Mouse (Mus musculus) intestine, embryonic 14.5 days (tissue): ENCODE results near the gene Olfr895. TPM values are rescaled to one million over a fixed set of nuclear protein-coding genes. Genes with fewer than 3 reads are reported as not detected.

Experiments
- ATAC-seq: fragments of 200-750 bp; cut with Nextera tagmentation; replicated peaks from 2 replicates; pipeline ENCODE4 v1.8.0; 2017; ENCODE audit warnings: low read depth, moderate number of reproducible peaks, moderate TSS enrichment, moderate library complexity; ENCODE audit not compliant: low FRiP score, low TSS enrichment
- DNase-seq: peaks from one replicate; pipeline ENCODE4 v3.0.0-alpha.2; 2018; ENCODE audit warnings: low spot score
- H3K27ac ChIP-seq: fragments of 300-500 bp; sonication (generic); 2 replicates; pipeline ENCODE4 v1.5.1; 2014; ENCODE audit warnings: low read depth, mild to moderate bottlenecking, control low read depth
- H3K27me3 ChIP-seq: fragments of 300-500 bp; sonication (generic); replicated peaks from 2 replicates; pipeline ENCODE4 v1.6.1; 2014; ENCODE audit warnings: low read length, control low read depth; ENCODE audit not compliant: control insufficient read depth, insufficient read depth
- H3K36me3 ChIP-seq: fragments of 300-500 bp; sonication (generic); 2 replicates; pipeline ENCODE4 v1.6.1; 2014; ENCODE audit warnings: low read length, control low read depth; ENCODE audit not compliant: control insufficient read depth, insufficient read depth
- H3K4me1 ChIP-seq: fragments of 300-500 bp; sonication (generic); replicated peaks from 2 replicates; pipeline ENCODE4 v1.6.1; 2014; ENCODE audit warnings: low read length, control low read depth, mixed read lengths; ENCODE audit not compliant: control insufficient read depth, insufficient read depth
- H3K4me2 ChIP-seq: fragments of 300-500 bp; sonication (generic); 2 replicates; pipeline ENCODE4 v1.6.1; 2014; ENCODE audit warnings: low read length
- H3K4me3 ChIP-seq: fragments of 300-500 bp; sonication (generic); 2 replicates; pipeline ENCODE4 v1.5.1; 2014; ENCODE audit warnings: low read depth, low read length, control low read depth, mixed read lengths
- H3K9ac ChIP-seq: fragments of 300-500 bp; sonication (generic); 2 replicates; pipeline ENCODE4 v1.6.1; 2014; ENCODE audit warnings: mild to moderate bottlenecking, low read length
- H3K9me3 ChIP-seq: fragments of 300-500 bp; sonication (generic); 2 replicates; pipeline ENCODE4 v1.6.1; 2016; ENCODE audit warnings: low read length, control low read depth; ENCODE audit not compliant: control insufficient read depth
- WGBS: fragments of 180-500 bp; shearing (Covaris S2); extraction: QIAGEN DNeasy Blood & Tissue Kit; methylation state at CpG from one replicate; pipeline ENCODE4 v1.1.7; 2014; 5-methylcytosine and 5-hydroxymethylcytosine counted together
- polyA plus RNA-seq: library from polyadenylated mRNA; unstranded; fragments of >200 nt; fragmentation: Nextera tagmentation; extraction: Ambion mirVana; gene quantifications from 2 replicates; pipeline ENCODE4 v1.2.1, GENCODE M21; 2014

The Olfr895 gene
- not detected in 2 replicates for polyA plus RNA-seq

DNA sequence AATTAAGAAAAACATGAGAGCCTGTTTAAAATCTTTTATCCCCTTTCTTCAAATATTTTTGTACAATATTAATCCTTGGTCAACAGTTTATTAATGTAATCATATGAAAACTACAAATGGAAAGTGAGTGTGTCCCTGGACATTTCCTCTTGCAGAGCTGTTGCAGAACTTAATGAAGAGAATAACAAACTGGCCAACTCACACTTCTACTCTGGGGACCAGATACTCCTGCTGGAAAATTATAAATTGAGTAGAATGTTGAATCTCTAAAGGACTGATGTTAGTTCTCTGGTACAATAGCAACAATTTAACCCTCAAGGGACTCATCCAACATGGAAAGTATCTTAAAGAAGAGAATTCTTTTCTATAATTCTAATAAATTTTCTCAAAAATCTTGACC is at the start of gene Olfr895:
Gene Olfr895 (plus strand): TSS at position 301 of the 400 bp plus-strand sequence.
- H3K9ac ChIP-seq: no peak within 1 kb of the TSS
- H3K27ac ChIP-seq: no peak within 1 kb of the TSS
- no peak within 1 kb of the TSS for H3K4me2 ChIP-seq
- no peaks in the 10 kb centered on the region for H3K36me3 ChIP-seq
- ATAC-seq (no peak), DNase-seq (no peak)
- no peak within 1 kb of the TSS for H3K4me3 ChIP-seq
- H3K9me3 ChIP-seq: no peaks in the 10 kb centered on the region
- no peaks in the 10 kb centered on the region for H3K4me1 ChIP-seq
- H3K27me3 ChIP-seq: no peaks in the 10 kb centered on the region

DNA sequence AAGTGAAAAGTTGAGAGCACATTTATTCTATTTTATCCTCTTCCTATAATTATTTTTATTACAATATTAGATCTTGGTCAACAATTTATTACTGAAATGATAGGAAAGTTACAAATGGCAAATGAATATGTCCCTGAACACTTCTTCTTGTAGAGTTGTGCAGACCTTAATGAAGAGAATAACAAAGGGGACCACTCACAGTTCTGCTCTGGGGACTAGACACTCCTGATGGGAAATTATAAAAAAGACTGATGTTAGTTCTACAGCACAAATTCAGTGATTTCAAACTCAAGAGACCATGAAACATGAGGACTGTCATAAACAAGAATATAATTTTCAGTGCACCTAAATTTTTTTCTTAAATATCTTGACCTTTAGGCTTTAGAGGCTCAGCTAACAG is 15.2 kb upstream of the Olfr895 start, which contains the start of gene Olfr143:
Gene Olfr143 (plus strand): TSS at position 301 of the 400 bp plus-strand sequence.
- H3K36me3 ChIP-seq: no peaks in the 10 kb centered on the region
- ATAC-seq: no peak
- no peak within 1 kb of the TSS for H3K27ac ChIP-seq
- DNase-seq: no peak
- no peaks in the 10 kb centered on the region for H3K4me1 ChIP-seq
- no peaks in the 10 kb centered on the region for H3K9me3 ChIP-seq
- no peak within 1 kb of the TSS for H3K4me2 ChIP-seq
- H3K4me3 ChIP-seq: no peak within 1 kb of the TSS
- H3K27me3 ChIP-seq: no peaks in the 10 kb centered on the region
- no peak within 1 kb of the TSS for H3K9ac ChIP-seq

DNA sequence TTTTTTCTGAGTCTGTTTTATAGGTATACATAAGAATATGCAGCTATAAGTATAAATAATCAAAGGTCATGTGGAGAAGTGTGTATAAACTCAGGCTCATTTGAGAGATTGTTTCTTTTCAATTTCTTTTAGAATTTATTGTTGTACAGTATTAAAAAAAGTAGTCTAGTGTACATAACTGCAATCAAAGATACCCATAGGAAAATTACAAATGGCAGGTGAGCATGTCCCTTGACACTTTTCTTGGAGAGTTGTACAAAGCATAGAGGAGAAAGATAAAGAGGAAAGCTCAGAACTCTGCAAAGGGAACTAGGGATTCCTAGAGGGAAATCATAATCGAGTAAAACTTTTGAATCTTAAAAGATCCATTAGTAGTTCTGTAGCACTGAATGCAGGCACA is 23.2 kb downstream of the Olfr895 start, which contains the start of gene Olfr896-ps1:
Gene Olfr896-ps1 (plus strand): TSS at position 301 of the 400 bp plus-strand sequence.
- Histone ChIP-seq H3K27me3 (no peaks in the 10 kb centered on the region), H3K4me3 (no peak within 1 kb of the TSS), H3K4me1 (no peaks in the 10 kb centered on the region), H3K9ac (no peak within 1 kb of the TSS), H3K9me3 (no peaks in the 10 kb centered on the region), H3K27ac (no peak within 1 kb of the TSS), H3K4me2 (no peak within 1 kb of the TSS), H3K36me3 (no peaks in the 10 kb centered on the region)
- no peak for DNase-seq
- no peak for ATAC-seq
- 76% methylated on average over 1 of the region's 1 CpGs for WGBS

Other genes with a start within 250 kb of the Olfr895 start
- not detected in 2 replicates for gene Olfr883, start 242.0 kb upstream of the Olfr895 start, polyA plus RNA-seq
- gene Olfr884, start 221.3 kb upstream of the Olfr895 start, polyA plus RNA-seq: not detected in 2 replicates
- not detected in 2 replicates for gene Olfr885, start 206.5 kb upstream of the Olfr895 start, polyA plus RNA-seq
- not detected in 2 replicates for gene Olfr887, start 183.8 kb upstream of the Olfr895 start, polyA plus RNA-seq
- not detected in 2 replicates for gene Olfr888, start 159.7 kb upstream of the Olfr895 start, polyA plus RNA-seq
- gene Olfr889, start 152.7 kb upstream of the Olfr895 start, polyA plus RNA-seq: 0.05 and 0.11 TPM in 2 replicates
- gene Olfr890, start 125.3 kb upstream of the Olfr895 start, polyA plus RNA-seq: not detected in 2 replicates
- not detected in 2 replicates for gene Olfr891, start 87.0 kb upstream of the Olfr895 start, polyA plus RNA-seq
- gene Olfr893, start 59.5 kb upstream of the Olfr895 start, polyA plus RNA-seq: not detected in 2 replicates
- not detected in 2 replicates for gene Olfr894, start 49.8 kb upstream of the Olfr895 start, polyA plus RNA-seq
- not detected in 2 replicates for gene Olfr143, start 15.1 kb upstream of the Olfr895 start, polyA plus RNA-seq
- not detected in 2 replicates for gene Olfr896-ps1, start 23.3 kb downstream of the Olfr895 start, polyA plus RNA-seq
- not detected in 2 replicates for gene Olfr25, start 61.2 kb downstream of the Olfr895 start, polyA plus RNA-seq
- not detected in 2 replicates for gene Olfr898, start 80.6 kb downstream of the Olfr895 start, polyA plus RNA-seq
- not detected in 2 replicates for gene Olfr250, start 99.0 kb downstream of the Olfr895 start, polyA plus RNA-seq
- gene Olfr251, start 109.2 kb downstream of the Olfr895 start, polyA plus RNA-seq: not detected in 2 replicates
- not detected in 2 replicates for gene Olfr147, start 133.8 kb downstream of the Olfr895 start, polyA plus RNA-seq
- not detected in 2 replicates for gene Olfr901, start 161.6 kb downstream of the Olfr895 start, polyA plus RNA-seq
- gene Olfr902, start 179.8 kb downstream of the Olfr895 start, polyA plus RNA-seq: not detected in 2 replicates
- not detected in 2 replicates for gene Olfr904, start 195.3 kb downstream of the Olfr895 start, polyA plus RNA-seq
- not detected in 2 replicates for gene Olfr905, start 203.3 kb downstream of the Olfr895 start, polyA plus RNA-seq
- not detected in 2 replicates for gene Olfr906, start 219.2 kb downstream of the Olfr895 start, polyA plus RNA-seq
- not detected in 2 replicates for gene Olfr907, start 227.9 kb downstream of the Olfr895 start, polyA plus RNA-seq